Mouse (Mus musculus): ENCODE results near the gene Rhoa. TPM values are rescaled to one million over a fixed set of nuclear protein-coding genes. Genes with fewer than 3 reads are reported as not detected.

The Rhoa gene
- polyA plus RNA-seq, 1 experiment from 2014 or later: 427 TPM

GRCm38 (mm10) chr9:108337848-108338550, 32.1 kb downstream of the Rhoa start:
- H3K27me3 ChIP-seq (replicated peaks; ENCODE audit: control insufficient read depth, insufficient read depth, low read length): no peaks in the 10 kb centered on the region
- WGBS: 74% methylated on average over 10 of the region's 10 CpGs
- H3K4me1 ChIP-seq (ENCODE audit: control insufficient read depth, insufficient read depth, low read length): peaks cover 26% of the 10 kb centered on the region
- H3K9me3 ChIP-seq (ENCODE audit: control insufficient read depth, low read length): no peaks in the 10 kb centered on the region
- no peak for ATAC-seq
- H3K9ac ChIP-seq (ENCODE audit: low read depth, low read length): no peak overlapping the region
- peak overlapping the region; percentile 98 for H3K27ac ChIP-seq (ENCODE audit: low read length)
- peak overlapping the region; percentile 74; the same call in 1 of the 2 replicates for H3K4me2 ChIP-seq (ENCODE audit: low read depth, low read length)
- no peak overlapping the region for H3K4me3 ChIP-seq (ENCODE audit: low read length)
- peaks cover 4% of the 10 kb centered on the region; the same call in 1 of the 2 replicates for H3K36me3 ChIP-seq (ENCODE audit: control insufficient read depth, insufficient read depth, low read length)

GRCm38 (mm10) chr9:108338551-108338885, 32.6 kb downstream of the Rhoa start:
- H3K4me2 ChIP-seq (ENCODE audit: low read depth, low read length): peak overlapping the region; percentile 74
- peaks cover 30% of the 10 kb centered on the region for H3K4me1 ChIP-seq (ENCODE audit: control insufficient read depth, insufficient read depth, low read length)
- H3K4me3 ChIP-seq (ENCODE audit: low read length): peak overlapping the region; percentile 82
- no peaks in the 10 kb centered on the region for H3K27me3 ChIP-seq (replicated peaks; ENCODE audit: control insufficient read depth, insufficient read depth, low read length)
- WGBS: 23% methylated on average over 6 of the region's 6 CpGs
- H3K9me3 ChIP-seq (ENCODE audit: control insufficient read depth, low read length): no peaks in the 10 kb centered on the region
- H3K36me3 ChIP-seq (ENCODE audit: control insufficient read depth, insufficient read depth, low read length): peaks cover 1% of the 10 kb centered on the region; the same call in 1 of the 2 replicates
- no peak for ATAC-seq
- H3K27ac ChIP-seq (ENCODE audit: low read length): peak overlapping the region; percentile 98
- H3K9ac ChIP-seq (ENCODE audit: low read depth, low read length): peak overlapping the region; percentile 95; the same call in 1 of the 2 replicates

GRCm38 (mm10) chr9:108338886-108339781, 33.2 kb downstream of the Rhoa start, which contains the start of gene Gpx1:
TSS of gene Gpx1 (plus strand) at chr9:108338903.
- Histone ChIP-seq H3K9ac (ENCODE audit: low read depth, low read length) (peak within 1 kb of the TSS; percentile 95), H3K27ac (ENCODE audit: low read length) (peak within 1 kb of the TSS; percentile 98), H3K4me3 (ENCODE audit: low read length) (peak within 1 kb of the TSS; percentile 82), H3K4me1 (ENCODE audit: control insufficient read depth, insufficient read depth, low read length) (peaks cover 30% of the 10 kb centered on the region), H3K4me2 (ENCODE audit: low read depth, low read length) (peak within 1 kb of the TSS; percentile 74), H3K36me3 (ENCODE audit: control insufficient read depth, insufficient read depth, low read length) (no peaks in the 10 kb centered on the region), H3K27me3 (replicated peaks; ENCODE audit: control insufficient read depth, insufficient read depth, low read length) (no peaks in the 10 kb centered on the region), H3K9me3 (ENCODE audit: control insufficient read depth, low read length) (no peaks in the 10 kb centered on the region)
- peak; percentile 96 for ATAC-seq
- WGBS: under 1% methylated on average over 49 of the region's 49 CpGs

GRCm38 (mm10) chr9:108339886-108340257, 33.9 kb downstream of the Rhoa start:
- H3K9ac ChIP-seq (ENCODE audit: low read depth, low read length): peak overlapping the region; percentile 95
- no peaks in the 10 kb centered on the region for H3K36me3 ChIP-seq (ENCODE audit: control insufficient read depth, insufficient read depth, low read length)
- H3K27ac ChIP-seq (ENCODE audit: low read length): peak overlapping the region; percentile 98
- no peaks in the 10 kb centered on the region for H3K27me3 ChIP-seq (replicated peaks; ENCODE audit: control insufficient read depth, insufficient read depth, low read length)
- H3K4me1 ChIP-seq (ENCODE audit: control insufficient read depth, insufficient read depth, low read length): peaks cover 30% of the 10 kb centered on the region
- WGBS: 10% methylated on average over 20 of the region's 20 CpGs
- no peaks in the 10 kb centered on the region for H3K9me3 ChIP-seq (ENCODE audit: control insufficient read depth, low read length)
- ATAC-seq: no peak
- peak overlapping the region; percentile 74 for H3K4me2 ChIP-seq (ENCODE audit: low read depth, low read length)
- H3K4me3 ChIP-seq (ENCODE audit: low read length): peak overlapping the region; percentile 82

- WGBS: 50% methylated on average over 10 of the region's 10 CpGs
- H3K4me2 ChIP-seq (ENCODE audit: low read depth, low read length): peak overlapping the region; percentile 74
- H3K27ac ChIP-seq (ENCODE audit: low read length): peak overlapping the region; percentile 98
- H3K4me1 ChIP-seq (ENCODE audit: control insufficient read depth, insufficient read depth, low read length): peaks cover 30% of the 10 kb centered on the region
- no peaks in the 10 kb centered on the region for H3K27me3 ChIP-seq (replicated peaks; ENCODE audit: control insufficient read depth, insufficient read depth, low read length)
- H3K9ac ChIP-seq (ENCODE audit: low read depth, low read length): peak overlapping the region; percentile 95
- H3K36me3 ChIP-seq (ENCODE audit: control insufficient read depth, insufficient read depth, low read length): no peaks in the 10 kb centered on the region
- H3K9me3 ChIP-seq (ENCODE audit: control insufficient read depth, low read length): no peaks in the 10 kb centered on the region
- ATAC-seq: peak; percentile 19
- H3K4me3 ChIP-seq (ENCODE audit: low read length): peak overlapping the region; percentile 82
These were observed 34.6 kb downstream of the Rhoa start for GRCm38 (mm10) chr9:108340258-108341138.

GRCm38 (mm10) chr9:108341139-108341475, 35.2 kb downstream of the Rhoa start:
- peaks cover 33% of the 10 kb centered on the region for H3K4me1 ChIP-seq (ENCODE audit: control insufficient read depth, insufficient read depth, low read length)
- WGBS: 84% methylated on average over 5 of the region's 5 CpGs
- peak overlapping the region; percentile 82 for H3K4me3 ChIP-seq (ENCODE audit: low read length)
- no peak for ATAC-seq
- H3K36me3 ChIP-seq (ENCODE audit: control insufficient read depth, insufficient read depth, low read length): no peaks in the 10 kb centered on the region
- no peaks in the 10 kb centered on the region for H3K9me3 ChIP-seq (ENCODE audit: control insufficient read depth, low read length)
- H3K27me3 ChIP-seq (replicated peaks; ENCODE audit: control insufficient read depth, insufficient read depth, low read length): no peaks in the 10 kb centered on the region
- H3K27ac ChIP-seq (ENCODE audit: low read length): peak overlapping the region; percentile 98
- H3K9ac ChIP-seq (ENCODE audit: low read depth, low read length): peak overlapping the region; percentile 95; the same call in 1 of the 2 replicates
- H3K4me2 ChIP-seq (ENCODE audit: low read depth, low read length): peak overlapping the region; percentile 33

GRCm38 (mm10) chr9:108341801-108342200, 35.9 kb downstream of the Rhoa start:
- Histone ChIP-seq H3K4me3 (ENCODE audit: low read length) (no peak overlapping the region), H3K4me2 (ENCODE audit: low read depth, low read length) (no peak overlapping the region)

GRCm38 (mm10) chr9:108342301-108342831, 36.4 kb downstream of the Rhoa start:
- Histone ChIP-seq H3K9me3 (ENCODE audit: control insufficient read depth, low read length) (no peaks in the 10 kb centered on the region), H3K27ac (ENCODE audit: low read length) (peak overlapping the region; percentile 98), H3K4me1 (ENCODE audit: control insufficient read depth, insufficient read depth, low read length) (peaks cover 35% of the 10 kb centered on the region), H3K4me2 (ENCODE audit: low read depth, low read length) (no peak overlapping the region), H3K36me3 (ENCODE audit: control insufficient read depth, insufficient read depth, low read length) (no peaks in the 10 kb centered on the region), H3K4me3 (ENCODE audit: low read length) (no peak overlapping the region), H3K9ac (ENCODE audit: low read depth, low read length) (no peak overlapping the region), H3K27me3 (replicated peaks; ENCODE audit: control insufficient read depth, insufficient read depth, low read length) (no peaks in the 10 kb centered on the region)
- no peak for ATAC-seq
- 15% methylated on average over 5 of the region's 5 CpGs for WGBS

More at GRCm38 (mm10) chr9:108341801-108342200, 35.9 kb downstream of the Rhoa start:
- Histone ChIP-seq H3K9ac (ENCODE audit: low read depth, low read length) (no peak overlapping the region), H3K27me3 (replicated peaks; ENCODE audit: control insufficient read depth, insufficient read depth, low read length) (no peaks in the 10 kb centered on the region), H3K9me3 (ENCODE audit: control insufficient read depth, low read length) (no peaks in the 10 kb centered on the region), H3K4me1 (ENCODE audit: control insufficient read depth, insufficient read depth, low read length) (peaks cover 35% of the 10 kb centered on the region), H3K27ac (ENCODE audit: low read length) (peak overlapping the region; percentile 98), H3K36me3 (ENCODE audit: control insufficient read depth, insufficient read depth, low read length) (no peaks in the 10 kb centered on the region)
- peak; percentile 6 for ATAC-seq
